Mouse (Mus musculus) ovary, adult 10 weeks (tissue): Measurements from ENCODE around the gene Arsg. TPM values are rescaled to one million over a fixed set of nuclear protein-coding genes. Genes with fewer than 3 reads are reported as not detected.

Source experiments
- polyA plus RNA-seq: library from polyadenylated mRNA; stranded (reverse); fragments of 350-450 nt; fragmentation: Illumina TruSeq; extraction: RNeasy Lipid Tissue Mini Kit (QIAGEN cat#74804); gene quantifications from one replicate; pipeline ENCODE4 v1.2.3, GENCODE M21; 2014

Arsg gene
- polyA plus RNA-seq, result 3.5 TPM

GRCm38 (mm10) chr11:109473171-109474085, at the start of gene Arsg, which contains the start of gene Slc16a6:
Gene Arsg (plus strand): TSS chr11:109473374.
Gene Slc16a6 (minus strand): TSS chr11:109473598.

GRCm38 (mm10) chr11:109425392-109426271, 47.5 kb upstream of the Arsg start, which contains the start of gene Amz2:
Gene Amz2 (plus strand): TSS chr11:109425946.

GRCm38 (mm10) chr11:109611303-109612149, 138.4 kb downstream of the Arsg start, which contains the start of gene Wipi1:
Gene Wipi1 (minus strand): TSS chr11:109611967.

Other genes with a start within 250 kb of the Arsg start
- gene Rgs9, start 175.2 kb upstream of the Arsg start, polyA plus RNA-seq, result 0.57 TPM
- gene Gna13, start 110.5 kb upstream of the Arsg start, polyA plus RNA-seq, result 65.8 TPM
- gene 9930022D16Rik, start 59.5 kb upstream of the Arsg start, polyA plus RNA-seq, result not detected
- 50.5 TPM for gene Amz2, start 47.4 kb upstream of the Arsg start, polyA plus RNA-seq
- gene Slc16a6, start 224 bp downstream of the Arsg start, polyA plus RNA-seq, result 7.2 TPM
- gene Wipi1, start 138.6 kb downstream of the Arsg start, polyA plus RNA-seq, result 103 TPM
- 615 TPM for gene Prkar1a, start 176.0 kb downstream of the Arsg start, polyA plus RNA-seq
- 0.46 TPM for gene Fam20a, start 248.9 kb downstream of the Arsg start, polyA plus RNA-seq